Mouse (Mus musculus) midbrain, embryonic 10.5 days (tissue): ENCODE measurements around the gene Gm10300. TPM values are rescaled to one million over a fixed set of nuclear protein-coding genes. Genes with fewer than 3 reads are reported as not detected.

Experiments
- DNase-seq: peaks from one replicate; pipeline ENCODE4 v3.0.0-alpha.2; 2017; ENCODE audit warnings: low spot score
- H3K27ac ChIP-seq: fragments of 300-500 bp; sonication (generic); replicated peaks from 2 replicates; pipeline ENCODE4 v1.5.1; 2016; ENCODE audit warnings: mild to moderate bottlenecking
- H3K27me3 ChIP-seq: fragments of 300-500 bp; sonication (generic); 2 replicates; pipeline ENCODE4 v1.6.1; 2016; ENCODE audit warnings: low read depth, mild to moderate bottlenecking; ENCODE audit not compliant: poor library complexity, severe bottlenecking
- H3K36me3 ChIP-seq: fragments of 300-500 bp; sonication (generic); 2 replicates; pipeline ENCODE4 v1.6.1; 2016; ENCODE audit warnings: mild to moderate bottlenecking, moderate library complexity
- H3K4me1 ChIP-seq: fragments of 300-500 bp; sonication (generic); 2 replicates; pipeline ENCODE4 v1.6.1; 2016
- H3K4me3 ChIP-seq: fragments of 300-500 bp; sonication (generic); 2 replicates; pipeline ENCODE4 v1.5.1; 2016; ENCODE audit warnings: mild to moderate bottlenecking, moderate library complexity
- H3K9me3 ChIP-seq: fragments of 300-500 bp; sonication (generic); replicated peaks from 2 replicates; pipeline ENCODE4 v1.6.1; 2016; ENCODE audit warnings: mild to moderate bottlenecking
- WGBS: fragments of 180-500 bp; shearing (Covaris S2); methylation state at CpG from one replicate; pipeline ENCODE4 v1.1.7; 2016; 5-methylcytosine and 5-hydroxymethylcytosine counted together
- polyA plus RNA-seq: library from polyadenylated mRNA; unstranded; fragments of >200 nt; fragmentation: Nextera tagmentation; extraction: Ambion mirVana; gene quantifications from 2 replicates; pipeline ENCODE4 v1.2.1, GENCODE M21; 2016

Gene Gm10300
- polyA plus RNA-seq, 1 experiment from 2014 or later: not detected

GRCm38 (mm10) chr4:132062289-132062688, 12.2 kb upstream of the Gm10300 start:
- Histone ChIP-seq H3K9me3 (no peaks in the 10 kb centered on the region), H3K27ac (no peak overlapping the region), H3K27me3 (no peaks in the 10 kb centered on the region), H3K36me3 (no peaks in the 10 kb centered on the region), H3K4me1 (peaks cover 14% of the 10 kb centered on the region), H3K4me3 (no peak overlapping the region)
- WGBS: 88% methylated on average over 8 of the region's 8 CpGs
- no peak for DNase-seq

GRCm38 (mm10) chr4:132062934-132063884, 11.3 kb upstream of the Gm10300 start:
- Histone ChIP-seq H3K27me3 (no peaks in the 10 kb centered on the region), H3K9me3 (no peaks in the 10 kb centered on the region), H3K36me3 (no peaks in the 10 kb centered on the region), H3K4me1 (peaks cover 12% of the 10 kb centered on the region), H3K4me3 (no peak overlapping the region), H3K27ac (no peak overlapping the region)
- DNase-seq: no peak
- 79% methylated on average over 17 of the region's 17 CpGs for WGBS

GRCm38 (mm10) chr4:132064550-132064949, 9.9 kb upstream of the Gm10300 start:
- 91% methylated on average over 5 of the region's 5 CpGs for WGBS
- Histone ChIP-seq H3K27me3 (no peaks in the 10 kb centered on the region), H3K36me3 (no peaks in the 10 kb centered on the region), H3K27ac (no peak overlapping the region), H3K4me1 (peaks cover 15% of the 10 kb centered on the region), H3K4me3 (no peak overlapping the region), H3K9me3 (no peaks in the 10 kb centered on the region)
- DNase-seq: no peak

- peaks cover 17% of the 10 kb centered on the region for H3K4me1 ChIP-seq
- H3K27ac ChIP-seq: no peak overlapping the region
- 78% methylated on average over 3 of the region's 3 CpGs for WGBS
- no peak overlapping the region for H3K4me3 ChIP-seq
- peaks cover 4% of the 10 kb centered on the region; the same call in 1 of the 2 replicates for H3K27me3 ChIP-seq
- H3K9me3 ChIP-seq: no peaks in the 10 kb centered on the region
- no peaks in the 10 kb centered on the region for H3K36me3 ChIP-seq
- no peak for DNase-seq
Measured at GRCm38 (mm10) chr4:132065578-132065977, 8.9 kb upstream of the Gm10300 start.

- no peaks in the 10 kb centered on the region for H3K9me3 ChIP-seq
- no peak overlapping the region for H3K4me3 ChIP-seq
- peaks cover 11% of the 10 kb centered on the region; the same call in 1 of the 2 replicates for H3K27me3 ChIP-seq
- H3K27ac ChIP-seq: no peak overlapping the region
- H3K36me3 ChIP-seq: no peaks in the 10 kb centered on the region
- peaks cover 19% of the 10 kb centered on the region for H3K4me1 ChIP-seq
- DNase-seq: no peak
- 70% methylated on average over 10 of the region's 10 CpGs for WGBS
Measured at GRCm38 (mm10) chr4:132066101-132066773, 8.3 kb upstream of the Gm10300 start.

GRCm38 (mm10) chr4:132067112-132067937, 7.2 kb upstream of the Gm10300 start:
- Histone ChIP-seq H3K36me3 (no peaks in the 10 kb centered on the region), H3K4me3 (no peak overlapping the region), H3K9me3 (no peaks in the 10 kb centered on the region), H3K27ac (no peak overlapping the region), H3K4me1 (peaks cover 19% of the 10 kb centered on the region), H3K27me3 (peaks cover 22% of the 10 kb centered on the region)
- peak; percentile 10 for DNase-seq
- 91% methylated on average over 14 of the region's 14 CpGs for WGBS

- Histone ChIP-seq H3K4me1 (peaks cover 20% of the 10 kb centered on the region), H3K27me3 (peaks cover 27% of the 10 kb centered on the region), H3K27ac (no peak overlapping the region), H3K36me3 (no peaks in the 10 kb centered on the region), H3K9me3 (no peaks in the 10 kb centered on the region), H3K4me3 (no peak overlapping the region)
- WGBS: 94% methylated on average over 2 of the region's 2 CpGs
- no peak for DNase-seq
Measured at GRCm38 (mm10) chr4:132067938-132068235, 6.6 kb upstream of the Gm10300 start.

GRCm38 (mm10) chr4:132071674-132072073, 2.8 kb upstream of the Gm10300 start:
- WGBS: 87% methylated on average over 2 of the region's 2 CpGs
- Histone ChIP-seq H3K4me3 (no peak overlapping the region), H3K27me3 (peaks cover 57% of the 10 kb centered on the region), H3K36me3 (no peaks in the 10 kb centered on the region), H3K4me1 (peaks cover 45% of the 10 kb centered on the region), H3K27ac (no peak overlapping the region), H3K9me3 (no peaks in the 10 kb centered on the region)
- DNase-seq: peak; percentile 8

GRCm38 (mm10) chr4:132072156-132072555, 2.3 kb upstream of the Gm10300 start:
- no peaks in the 10 kb centered on the region for H3K9me3 ChIP-seq
- peaks cover 61% of the 10 kb centered on the region for H3K27me3 ChIP-seq
- 69% methylated on average over 3 of the region's 3 CpGs for whole genome bisulfite sequencing
- no peak overlapping the region for H3K4me3 ChIP-seq
- no peaks in the 10 kb centered on the region for H3K36me3 ChIP-seq
- H3K27ac ChIP-seq: no peak overlapping the region
- DNase-seq: no peak
- peaks cover 49% of the 10 kb centered on the region for H3K4me1 ChIP-seq

GRCm38 (mm10) chr4:132072946-132073345, 1.6 kb upstream of the Gm10300 start:
- Histone ChIP-seq H3K9me3 (no peaks in the 10 kb centered on the region), H3K36me3 (no peaks in the 10 kb centered on the region), H3K27me3 (peaks cover 69% of the 10 kb centered on the region), H3K27ac (0 out of 2 replicates have a peak overlapping the region, but pooled peaks have one; percentile 33), H3K4me1 (peaks cover 56% of the 10 kb centered on the region), H3K4me3 (peak overlapping the region; percentile 71; the same call in 1 of the 2 replicates)
- WGBS: 64% methylated on average over 6 of the region's 6 CpGs
- DNase-seq: no peak

- H3K9me3 ChIP-seq: no peaks in the 10 kb centered on the region
- H3K27ac ChIP-seq: peak within 1 kb of the TSS; percentile 83
- peak within 1 kb of the TSS; percentile 71 for H3K4me3 ChIP-seq
- DNase-seq: peak; percentile 92
- H3K36me3 ChIP-seq: no peaks in the 10 kb centered on the region
- H3K4me1 ChIP-seq: peaks cover 66% of the 10 kb centered on the region
- 2% methylated on average over 47 of the region's 47 CpGs for WGBS
- peaks cover 85% of the 10 kb centered on the region for H3K27me3 ChIP-seq
Measured at GRCm38 (mm10) chr4:132074933-132075769, 654 bp downstream of the Gm10300 start, which contains the start of gene Epb41. Gene Epb41 (minus strand): TSS chr4:132075321.
